Mouse (Mus musculus): ENCODE data around the gene Polr1d.

DNA sequence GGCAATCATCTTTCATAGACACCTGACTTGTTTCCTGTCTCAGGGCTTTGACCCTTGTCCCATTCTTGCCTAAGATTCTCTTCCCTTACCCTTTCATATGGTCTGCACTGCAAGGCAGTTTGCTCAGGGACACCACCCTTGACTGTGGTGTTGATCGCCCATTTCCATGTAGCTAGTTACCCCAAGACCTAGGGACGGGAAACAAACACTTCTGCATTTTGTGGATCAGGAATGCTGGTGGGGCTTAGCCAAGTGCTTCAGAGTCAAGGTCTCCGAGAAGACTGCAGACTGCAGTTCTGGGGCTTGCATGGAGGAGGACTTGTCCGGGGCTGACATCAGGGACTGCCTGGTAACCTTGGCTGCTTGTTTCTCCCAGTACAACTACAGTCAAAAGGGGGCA lies 10.0 kb downstream of the Polr1d start:
- TF ChIP-seq CTCF (IDR thresholded peaks at IDR 0.05; ENCODE audit: control insufficient read depth, insufficient read depth, insufficient replicate concordance, low read depth, low read length): no peak
- no peak for TF ChIP-seq POLR2A (IDR thresholded peaks at IDR 0.05; ENCODE audit: control insufficient read depth, low read depth, low read length)

Measured in testis, adult 2 months (tissue).